Mouse (Mus musculus): ENCODE data around the gene Trim47. TPM values are rescaled to one million over a fixed set of nuclear protein-coding genes. Genes with fewer than 3 reads are reported as not detected.
A peak's percentile ranks its signal among the peaks of the same experiment; 100 is the strongest.

The Trim47 gene
- 1 to 10 TPM; 5.2 to 8.0 TPM for total RNA-seq (2021)
- long read RNA-seq, experiment 1, transcript Trim47-202 (6 exons, 2,192 nt), result major isoform, 15 of 25 reads
- long read RNA-seq, experiment 1, transcript Trim47-201 (6 exons, 2,204 nt), result minor isoform, 9 of 25 reads
- long read RNA-seq, experiment 1, partial matches to known transcripts, result 0 of 25 reads
- long read RNA-seq, experiment 1, other reads (novel, unspliced or antisense), result 1 of 25 reads
- long read RNA-seq, experiment 2, transcript Trim47-201 (6 exons, 2,204 nt), result minor isoform, 8 of 18 reads
- long read RNA-seq, experiment 2, transcript Trim47-202 (6 exons, 2,192 nt), result major isoform, 9 of 18 reads
- long read RNA-seq, experiment 2, partial matches to known transcripts, result 0 of 18 reads
- long read RNA-seq, experiment 2, other reads (novel, unspliced or antisense), result 1 of 18 reads

GRCm38 (mm10) chr11:116127156-116127980 is at the start of gene Trim47:
Trim47 (minus strand) TSS chr11:116127210.
- no peak for TF ChIP-seq CTCF (IDR thresholded peaks at IDR 0.05)
- H3K4me3 ChIP-seq, result no peak within 1 kb of the TSS
- intact Hi-C loops (cut with DNase I), result no loop called here
- no peak within 1 kb of the TSS for H3K27ac ChIP-seq
- no peak for DNase-seq (ENCODE audit: extremely low spot score in 1 of 2, low spot score in 2 of 2)

- intact Hi-C loops (cut with DNase I), result no loop called here
These were observed 49.0 kb upstream of the Trim47 start for GRCm38 (mm10) chr11:116176010-116176409.

GRCm38 (mm10) chr11:116174775-116175448 is 47.9 kb upstream of the Trim47 start:
- no peak for DNase-seq (ENCODE audit: extremely low spot score in 1 of 2, low spot score in 2 of 2)
- no peak for TF ChIP-seq CTCF (IDR thresholded peaks at IDR 0.05)
- H3K4me3 ChIP-seq, result no peak overlapping the region
- no peak overlapping the region for H3K27ac ChIP-seq
- intact Hi-C loops (cut with DNase I), result no loop called here

More at GRCm38 (mm10) chr11:116176010-116176409, 49.0 kb upstream of the Trim47 start:
- Histone ChIP-seq H3K27ac (no peak overlapping the region), H3K4me3 (no peak overlapping the region)
- DNase-seq (ENCODE audit: extremely low spot score in 1 of 2, low spot score in 2 of 2), result no peak
- no peak for TF ChIP-seq CTCF (IDR thresholded peaks at IDR 0.05)

GRCm38 (mm10) chr11:116171959-116172358 is 44.9 kb upstream of the Trim47 start:
- DNase-seq (ENCODE audit: extremely low spot score in 1 of 2, low spot score in 2 of 2), result no peak
- intact Hi-C loops (cut with DNase I), result no loop called here
- Histone ChIP-seq H3K4me3 (no peak overlapping the region), H3K27ac (no peak overlapping the region)
- no peak for TF ChIP-seq CTCF (IDR thresholded peaks at IDR 0.05)

DNA sequence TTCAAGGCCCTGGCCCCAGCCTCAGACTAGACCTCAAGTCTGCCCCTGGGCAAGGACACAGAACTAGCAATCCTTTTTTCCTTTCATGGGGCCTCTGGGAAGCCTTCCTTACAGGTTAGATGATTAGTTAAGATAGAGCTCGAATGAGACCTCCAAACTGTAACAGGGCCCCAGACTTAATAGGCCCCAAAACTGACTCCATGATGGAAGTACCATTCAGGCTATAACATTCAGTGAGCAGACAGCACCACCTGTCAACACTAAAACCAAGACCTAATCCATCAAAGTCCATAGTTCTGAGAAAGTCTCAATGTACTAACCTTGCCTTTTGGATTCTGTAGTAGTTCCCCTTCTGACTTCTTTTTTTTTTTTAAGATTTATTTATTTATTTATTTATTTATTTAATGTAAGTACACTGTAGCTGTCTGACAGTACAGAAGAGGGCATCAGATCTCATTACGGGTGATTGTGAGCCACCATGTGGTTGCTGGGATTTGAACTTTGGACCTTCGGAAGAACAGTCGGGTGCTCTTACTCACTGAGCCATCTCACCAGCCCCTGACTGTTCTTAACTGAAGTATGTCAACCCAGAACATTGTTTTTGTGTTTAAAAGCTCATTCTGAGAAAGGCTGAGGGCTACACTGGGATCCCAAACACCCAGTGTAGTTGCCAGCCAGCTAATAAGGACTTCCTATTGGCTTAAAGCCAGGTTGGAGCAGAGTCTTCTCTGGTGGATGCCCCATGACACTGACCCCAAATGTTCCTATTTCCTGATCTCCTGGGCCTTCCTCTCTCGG is 43.2 kb upstream of the Trim47 start:
- intact Hi-C loops (cut with DNase I), result no loop called here
- TF ChIP-seq CTCF (IDR thresholded peaks at IDR 0.05), result no peak
- DNase-seq (ENCODE audit: extremely low spot score in 1 of 2, low spot score in 2 of 2), result no peak
- Histone ChIP-seq H3K4me3 (no peak overlapping the region), H3K27ac (no peak overlapping the region)

DNA sequence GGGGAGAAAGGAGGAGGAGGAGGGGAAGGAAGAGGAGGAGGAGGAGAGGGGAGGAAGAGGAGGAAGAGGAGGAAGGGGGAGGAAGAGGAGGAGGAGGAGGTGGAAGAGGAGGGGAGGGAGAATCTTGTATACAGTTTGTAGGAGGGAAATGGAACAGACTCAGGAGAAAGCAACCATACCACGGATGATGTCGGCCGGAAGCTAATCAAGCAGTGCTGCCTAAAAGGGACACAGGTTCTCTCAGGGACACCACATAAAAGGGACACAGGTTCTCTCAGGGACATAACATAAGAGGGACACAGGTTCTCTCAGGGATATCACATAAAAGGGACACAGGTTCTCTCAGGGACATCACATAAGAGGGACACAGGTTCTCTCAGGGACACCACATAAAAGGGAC is 42.2 kb upstream of the Trim47 start:
- no peak for DNase-seq (ENCODE audit: extremely low spot score in 1 of 2, low spot score in 2 of 2)
- Histone ChIP-seq H3K27ac (no peak overlapping the region), H3K4me3 (no peak overlapping the region)
- no peak for TF ChIP-seq CTCF (IDR thresholded peaks at IDR 0.05)
- intact Hi-C loops (cut with DNase I), result no loop called here

GRCm38 (mm10) chr11:116167884-116168439 is 41.0 kb upstream of the Trim47 start, which contains the start of gene Fbf1:
Fbf1 (minus strand) TSS chr11:116168166.
- peak within 1 kb of the TSS; percentile 93 for H3K27ac ChIP-seq
- DNase-seq (ENCODE audit: extremely low spot score in 1 of 2, low spot score in 2 of 2), result peak; percentile 95
- intact Hi-C loops (cut with DNase I), result loop anchor here (1.0 to 2.0 kb wide), 2 partner anchors 21 to 30 kb away; partner anchors contain the start of gene Ten1
- no peak for TF ChIP-seq CTCF (IDR thresholded peaks at IDR 0.05)
- H3K4me3 ChIP-seq, result peak within 1 kb of the TSS; percentile 86

DNA sequence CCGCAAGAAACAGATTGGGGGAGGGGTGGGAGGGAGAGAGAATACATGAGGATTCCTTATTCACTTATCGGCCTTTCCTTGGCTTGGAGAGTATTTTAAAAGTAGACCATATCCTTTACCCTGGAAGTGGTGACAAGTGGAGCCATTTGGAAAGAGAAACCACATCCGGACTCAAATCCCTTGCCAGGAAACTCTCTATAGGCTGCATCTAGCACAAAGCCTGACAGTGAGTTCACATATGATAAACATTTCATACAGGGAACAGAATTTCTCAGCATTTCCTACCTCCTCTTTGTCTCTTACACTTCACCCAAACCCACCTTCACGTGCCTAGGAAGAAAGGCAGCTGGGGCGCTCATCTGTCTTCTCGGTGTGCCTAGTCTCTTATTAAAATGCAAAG is 40.2 kb upstream of the Trim47 start:
- Histone ChIP-seq H3K27ac (peak overlapping the region; percentile 93), H3K4me3 (peak overlapping the region; percentile 86)
- intact Hi-C loops (cut with DNase I), result loop anchor here (2.0 kb wide), 1 partner anchor 20 kb away; no protein-coding TSS in a partner anchor
- no peak for TF ChIP-seq CTCF (IDR thresholded peaks at IDR 0.05)
- no peak for DNase-seq (ENCODE audit: extremely low spot score in 1 of 2, low spot score in 2 of 2)

GRCm38 (mm10) chr11:116163002-116163401 is 36.0 kb upstream of the Trim47 start:
- Histone ChIP-seq H3K4me3 (no peak overlapping the region), H3K27ac (no peak overlapping the region)
- TF ChIP-seq CTCF (IDR thresholded peaks at IDR 0.05), result no peak
- intact Hi-C loops (cut with DNase I), result no loop called here
- no peak for DNase-seq (ENCODE audit: extremely low spot score in 1 of 2, low spot score in 2 of 2)

DNA sequence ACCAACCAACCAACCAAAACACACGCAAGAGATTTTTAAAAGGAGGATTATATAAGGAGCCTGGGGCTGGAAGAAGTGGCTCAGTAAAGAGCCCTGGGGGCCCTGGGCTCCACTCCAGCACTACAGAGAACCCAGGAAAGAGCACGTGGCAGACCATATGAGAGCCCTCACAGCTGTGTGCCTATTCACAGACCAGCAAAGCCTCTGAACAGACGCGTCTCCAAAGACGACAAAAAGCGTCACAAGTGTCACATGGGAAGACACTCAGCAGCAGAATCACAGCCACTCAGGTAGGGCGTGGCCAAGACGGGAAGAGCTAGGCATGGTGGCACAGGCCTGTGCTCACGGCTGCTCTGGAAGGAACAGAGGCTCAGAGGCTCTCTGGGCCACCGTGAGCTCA is 35.1 kb upstream of the Trim47 start:
- Histone ChIP-seq H3K27ac (peak overlapping the region; percentile 6), H3K4me3 (no peak overlapping the region)
- no peak for TF ChIP-seq CTCF (IDR thresholded peaks at IDR 0.05)
- peak in 1 of 2 experiments; percentile 39 for DNase-seq (ENCODE audit: extremely low spot score in 1 of 2, low spot score in 2 of 2)
- intact Hi-C loops (cut with DNase I), result no loop called here

DNA sequence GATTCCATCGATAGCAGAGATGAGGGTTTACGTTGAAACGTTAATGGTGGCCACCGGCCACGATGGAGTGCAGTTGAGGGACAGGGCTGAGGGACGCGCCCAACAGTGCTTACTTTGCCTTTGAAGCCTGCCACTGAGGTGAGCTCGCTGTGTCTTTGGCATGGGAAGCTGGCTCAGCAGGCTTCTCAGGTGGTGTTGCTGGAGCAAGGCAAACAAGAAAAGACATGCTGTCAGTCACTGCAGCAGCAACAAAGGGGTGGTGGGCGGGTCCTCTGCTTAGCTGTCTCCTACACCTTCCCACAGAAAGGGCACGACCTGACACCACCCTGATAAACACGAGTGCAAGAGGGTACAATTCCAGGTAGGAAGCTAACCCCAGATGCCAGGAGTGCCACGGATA is 34.3 kb upstream of the Trim47 start:
- TF ChIP-seq CTCF (IDR thresholded peaks at IDR 0.05), result no peak
- no peak for DNase-seq (ENCODE audit: extremely low spot score in 1 of 2, low spot score in 2 of 2)
- H3K27ac ChIP-seq, result no peak overlapping the region; the same call in 1 of the 2 replicates
- H3K4me3 ChIP-seq, result no peak overlapping the region
- intact Hi-C loops (cut with DNase I), result no loop called here
